Mouse (Mus musculus) CD4-positive, CD25-positive, alpha-beta regulatory T cell, adult 2 months (primary cell): Measurements from ENCODE around the gene Rimbp3.
"Not testable (repeated sequence)": the region's sequence is repeated elsewhere in the genome, so short reads cannot be mapped to it uniquely, and the experiment has no call there.

ENCODE experiments used
- DNase-seq: peaks from one replicate; pipeline ENCODE4 v3.0.0-alpha.2; 2012; ENCODE audit warnings: low read depth, low spot score

The Rimbp3 gene

DNA sequence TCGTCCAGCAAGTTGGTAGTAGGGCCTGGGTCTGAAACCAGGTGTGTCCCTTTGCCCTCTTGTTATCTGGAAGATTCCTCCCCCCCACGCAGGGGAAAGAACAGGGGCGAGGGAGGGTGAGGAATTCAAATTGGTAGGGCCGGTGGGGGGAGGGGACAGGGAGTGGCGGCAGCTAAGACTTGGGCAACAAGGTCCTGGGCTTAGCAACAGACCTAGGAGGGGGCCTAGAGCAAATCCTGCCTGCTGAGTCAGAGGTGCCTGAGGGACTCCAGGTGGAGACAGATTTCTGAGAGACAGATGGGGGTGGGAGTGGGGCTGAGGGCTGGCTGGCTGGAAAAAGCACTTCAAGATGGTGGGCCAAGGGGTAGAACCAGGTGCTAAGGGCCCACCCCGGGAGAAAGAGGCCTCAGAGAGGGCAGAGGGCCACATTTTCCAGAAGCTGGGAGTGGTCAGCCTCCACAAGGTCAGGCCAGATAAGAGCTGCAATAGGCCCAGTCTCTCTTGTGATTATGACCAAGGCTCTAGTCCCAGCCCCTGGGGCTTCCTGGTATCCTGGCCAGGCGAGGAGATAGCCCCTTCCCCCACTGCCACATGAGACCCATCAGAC lies 11.8 kb downstream of the Rimbp3 start:
- DNase-seq, result no peak

DNA sequence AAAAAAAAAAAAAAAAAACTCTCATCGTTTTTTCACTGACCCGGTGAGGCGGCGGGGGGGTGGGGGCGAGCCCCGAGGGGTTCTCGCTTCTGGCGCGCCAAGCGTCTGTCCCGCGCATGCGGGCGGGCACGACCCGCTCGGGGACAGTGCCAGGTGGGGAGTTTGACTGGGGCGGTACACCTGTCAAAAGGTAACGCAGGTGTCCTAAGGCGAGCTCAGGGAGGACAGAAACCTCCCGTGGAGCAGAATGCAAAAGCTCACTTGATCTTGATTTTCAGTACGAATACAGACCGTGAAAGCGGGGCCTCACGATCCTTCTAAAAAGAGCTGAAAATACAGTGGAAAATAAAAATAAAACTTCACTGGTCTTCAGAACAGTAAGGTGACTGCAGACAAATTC lies 13.8 kb downstream of the Rimbp3 start:
- peak; percentile 89 for DNase-seq

DNA sequence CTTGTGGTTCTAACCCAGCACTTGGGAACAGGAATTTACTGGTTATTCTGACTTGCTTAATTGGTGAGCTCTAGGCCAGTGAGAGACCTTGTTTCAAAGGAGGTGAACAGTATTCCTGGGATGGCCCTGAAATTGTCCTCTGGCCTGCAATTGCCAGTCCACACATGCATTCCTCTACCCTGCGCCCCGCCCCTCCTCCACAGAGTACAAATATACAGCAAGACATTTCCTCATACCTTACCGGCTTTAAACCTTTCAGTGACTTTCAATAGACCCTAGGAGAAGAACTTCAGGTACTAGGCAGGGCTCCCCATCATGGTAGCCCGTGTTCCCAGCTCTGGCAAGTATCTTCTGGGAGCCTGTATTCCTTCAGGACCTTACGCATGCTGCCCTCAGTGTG lies 17.2 kb downstream of the Rimbp3 start:
- no peak for DNase-seq

DNA sequence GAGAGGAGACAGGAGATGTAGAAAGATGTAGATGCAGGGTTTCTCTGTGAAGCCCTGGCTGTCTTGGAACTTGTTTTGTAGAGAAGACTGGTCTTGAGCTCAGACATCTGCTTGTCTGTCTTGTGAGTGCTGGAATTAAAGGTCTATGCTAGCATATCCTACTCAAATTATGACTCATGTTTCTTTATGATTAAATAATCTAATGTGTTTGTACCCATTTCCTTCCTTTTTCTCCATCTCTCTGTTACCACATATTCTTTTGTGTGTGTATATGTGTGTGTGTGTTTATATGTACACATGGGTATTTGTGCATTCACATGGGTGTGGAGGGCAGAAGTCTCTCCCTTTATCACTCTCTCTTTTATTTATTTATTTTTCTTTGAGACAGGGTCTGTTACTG lies 18.1 kb downstream of the Rimbp3 start:
- DNase-seq, result no peak

DNA sequence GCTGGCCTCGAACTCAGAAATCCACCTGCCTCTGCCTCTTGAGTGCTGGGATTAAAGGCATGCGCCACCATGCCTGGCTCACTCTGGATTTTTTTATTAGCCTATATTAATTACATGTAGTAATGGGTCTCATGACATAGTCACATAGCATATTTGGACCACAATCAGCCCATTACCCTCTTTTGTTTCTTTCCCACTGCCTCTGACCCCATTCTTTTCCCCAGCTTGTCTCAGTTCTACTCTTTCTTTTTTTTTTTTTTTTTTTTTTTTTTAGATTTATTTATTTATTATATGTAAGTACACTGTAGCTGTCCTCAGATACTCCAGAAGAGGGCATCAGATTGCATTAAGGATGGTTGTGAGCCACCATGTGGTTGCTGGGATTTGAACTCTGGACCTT lies 23.1 kb downstream of the Rimbp3 start:
- DNase-seq, result not testable (repeated sequence)

DNA sequence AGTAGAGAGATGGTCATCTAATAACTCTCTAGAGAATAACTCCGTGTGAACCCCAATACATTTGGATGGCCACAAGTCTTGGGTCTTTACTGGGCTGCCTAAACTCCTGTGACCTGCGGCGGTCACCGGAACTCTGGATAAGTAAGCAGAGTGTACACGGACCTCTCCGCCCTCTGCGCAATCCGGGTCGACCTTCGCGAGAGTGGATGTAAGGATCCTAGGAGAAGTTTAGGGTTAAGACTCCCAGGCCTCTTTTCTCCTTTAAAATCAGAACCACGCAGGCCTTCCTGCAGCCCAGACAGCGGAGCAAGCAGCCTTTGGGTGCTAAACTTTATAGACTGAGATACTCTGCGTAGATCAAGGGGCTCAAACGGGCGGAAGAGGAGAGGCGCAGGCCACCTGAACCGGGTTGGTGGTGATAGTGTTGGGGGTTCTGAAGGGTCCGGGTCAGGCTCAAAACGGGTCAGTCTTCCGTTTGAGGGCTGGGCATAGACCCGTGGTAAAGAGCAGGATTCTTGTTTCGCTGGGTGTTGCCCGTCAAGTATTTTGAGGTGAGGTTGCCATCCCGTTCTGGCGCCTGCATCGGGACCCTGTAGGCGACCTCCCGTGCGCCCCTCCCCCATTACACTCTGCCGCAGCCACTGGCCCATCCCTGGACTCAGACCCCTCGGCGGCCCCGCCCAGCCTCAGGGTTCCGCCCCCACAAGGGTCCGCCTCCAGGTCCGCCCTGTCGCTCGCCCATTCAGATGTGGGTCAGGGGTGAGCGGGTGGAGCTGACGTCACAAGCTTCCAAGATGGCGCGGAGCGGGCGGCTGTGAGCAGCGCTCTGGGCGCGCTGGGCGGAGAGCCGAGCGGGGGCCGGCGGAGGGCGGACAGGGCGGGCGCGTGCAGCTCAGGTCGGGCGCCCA lies 24.6 kb downstream of the Rimbp3 start, which contains the start of gene Hic2:
Gene Hic2, plus strand, starts transcription at position 779 of the 908 bp plus-strand sequence.
- DNase-seq, result peak; percentile 93

DNA sequence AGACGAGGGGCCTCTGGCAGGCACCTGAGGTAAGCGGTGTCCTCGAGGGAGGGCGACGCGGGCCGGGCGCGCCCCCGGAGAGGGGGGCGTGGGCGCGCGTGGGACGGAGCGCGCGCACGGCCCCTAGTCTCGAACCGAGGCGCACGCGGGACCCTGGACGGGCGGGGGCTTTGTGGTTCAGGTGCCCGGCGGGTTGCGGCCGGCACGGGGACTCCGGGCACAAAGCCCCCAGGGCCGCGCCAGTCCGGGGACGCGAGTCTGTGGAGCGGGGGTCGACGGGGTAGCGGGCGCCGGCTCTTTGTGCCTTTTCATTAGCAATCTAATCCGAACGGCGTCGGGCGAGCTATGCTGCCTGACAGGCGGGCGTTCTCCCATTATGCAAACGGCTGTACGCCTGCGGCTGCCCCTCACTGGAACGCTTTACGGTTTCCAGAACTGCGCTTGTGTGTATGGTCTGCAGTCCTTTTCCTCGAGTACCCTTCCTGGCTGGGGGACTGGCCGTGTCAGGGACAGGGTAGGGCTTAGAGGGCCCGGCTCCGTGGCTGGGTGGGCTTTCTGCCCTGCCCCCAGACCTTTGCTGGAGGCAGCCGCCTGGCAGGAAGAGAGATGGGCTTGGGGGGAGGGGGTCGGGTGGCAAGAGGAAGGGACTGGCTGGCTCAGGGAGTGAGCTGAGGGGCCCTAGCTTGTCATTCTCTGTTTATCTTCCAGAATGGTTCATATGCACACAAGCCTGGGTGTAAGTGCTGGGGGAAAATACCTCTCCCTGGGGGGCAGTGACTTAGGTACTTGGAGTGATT lies 25.5 kb downstream of the Rimbp3 start:
- DNase-seq, result peak; percentile 49

DNA sequence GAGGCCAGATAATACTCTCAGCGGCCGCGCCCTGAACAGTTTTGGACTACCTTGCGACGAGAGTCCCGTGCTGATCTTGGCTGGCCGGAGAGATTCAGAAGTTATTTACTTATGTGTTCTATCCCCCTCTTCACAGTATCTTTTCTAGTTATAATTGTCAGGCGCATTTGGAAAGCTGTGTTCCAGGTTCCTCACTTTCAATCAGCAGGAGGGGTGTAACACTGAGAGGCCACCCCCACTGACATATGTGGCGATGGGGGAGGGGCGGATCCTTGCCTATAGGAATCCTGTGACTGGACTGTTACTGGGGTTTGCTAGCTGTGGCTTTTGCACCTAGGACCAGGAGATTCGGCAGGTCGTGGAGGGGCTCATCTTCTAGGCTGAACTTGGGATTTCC lies 26.1 kb downstream of the Rimbp3 start:
- peak; percentile 34 for DNase-seq

DNA sequence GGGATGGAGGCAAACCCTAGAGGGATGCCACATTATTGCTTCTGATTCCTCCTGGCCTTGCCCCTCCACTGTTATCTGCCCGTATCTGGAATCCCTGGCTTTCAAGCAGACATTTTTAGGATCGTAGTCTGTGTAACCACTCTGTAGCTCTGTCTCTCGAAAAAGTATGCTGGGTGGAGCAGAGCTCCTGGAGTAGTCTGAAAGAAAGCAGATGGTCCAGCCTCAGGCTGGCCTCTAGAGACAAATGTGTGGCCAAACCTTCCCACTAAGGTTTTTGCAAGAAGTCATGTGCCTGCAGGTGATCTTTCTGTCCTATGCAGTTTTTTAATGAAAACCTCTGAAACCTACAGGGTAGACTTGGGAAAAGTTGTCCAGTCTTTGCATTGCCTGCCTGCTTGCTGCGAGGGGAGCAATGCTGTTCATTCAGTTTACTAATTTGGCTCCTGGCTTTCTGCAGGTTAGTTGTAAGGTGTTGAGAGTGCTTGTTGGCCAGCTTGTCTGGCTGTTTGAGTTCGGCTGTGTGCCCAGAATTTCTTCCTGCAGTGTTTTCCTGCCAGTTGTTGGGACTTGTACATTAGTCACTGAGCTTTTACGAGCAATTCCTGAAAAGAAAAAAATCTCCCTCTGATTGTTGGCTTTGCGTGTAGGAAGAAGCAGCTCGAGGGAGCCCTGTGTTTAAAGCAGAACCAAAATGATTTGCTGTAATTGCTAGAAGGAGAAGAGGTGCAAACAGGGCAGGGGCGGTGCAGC lies 26.7 kb downstream of the Rimbp3 start:
- no peak for DNase-seq

DNA sequence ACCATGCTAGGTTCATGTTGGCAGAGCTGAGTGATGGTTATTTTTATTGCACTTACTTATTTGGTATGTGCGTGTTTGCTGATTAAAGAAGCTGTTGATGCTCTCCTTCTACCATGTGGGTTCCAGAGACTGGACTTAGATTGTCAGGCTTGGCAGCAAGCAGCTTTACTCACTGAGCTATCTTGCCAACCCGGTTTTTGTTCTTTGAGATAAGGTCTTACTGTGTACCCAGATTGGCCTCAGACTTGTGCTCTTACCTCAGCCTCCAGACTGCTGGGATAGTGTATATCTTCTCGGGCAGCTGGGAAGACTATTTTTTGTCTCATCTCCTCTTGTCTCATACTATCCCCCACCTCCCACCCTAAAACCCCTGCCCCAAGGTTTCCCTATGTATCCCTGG lies 29.2 kb downstream of the Rimbp3 start:
- DNase-seq, result no peak

DNA sequence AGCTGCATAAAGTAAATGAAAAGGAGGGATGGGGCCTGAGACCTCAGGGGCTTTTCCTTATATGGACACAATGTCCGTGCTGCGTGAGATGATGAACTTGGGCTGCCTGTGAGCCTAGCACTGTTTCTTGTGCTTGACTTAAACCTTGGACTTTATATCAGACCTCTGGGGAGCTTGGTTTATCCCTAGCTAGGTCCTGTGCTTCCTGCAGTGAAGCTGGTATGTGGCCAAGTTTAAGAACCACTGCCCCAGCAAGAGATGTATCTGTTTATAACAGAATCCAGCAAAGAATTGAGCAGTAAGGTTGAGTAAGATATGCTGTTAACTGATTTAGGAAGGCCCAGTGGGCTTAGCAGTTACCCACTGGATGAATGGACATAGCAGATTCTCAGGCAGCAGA lies 31.0 kb downstream of the Rimbp3 start:
- no peak for DNase-seq

DNA sequence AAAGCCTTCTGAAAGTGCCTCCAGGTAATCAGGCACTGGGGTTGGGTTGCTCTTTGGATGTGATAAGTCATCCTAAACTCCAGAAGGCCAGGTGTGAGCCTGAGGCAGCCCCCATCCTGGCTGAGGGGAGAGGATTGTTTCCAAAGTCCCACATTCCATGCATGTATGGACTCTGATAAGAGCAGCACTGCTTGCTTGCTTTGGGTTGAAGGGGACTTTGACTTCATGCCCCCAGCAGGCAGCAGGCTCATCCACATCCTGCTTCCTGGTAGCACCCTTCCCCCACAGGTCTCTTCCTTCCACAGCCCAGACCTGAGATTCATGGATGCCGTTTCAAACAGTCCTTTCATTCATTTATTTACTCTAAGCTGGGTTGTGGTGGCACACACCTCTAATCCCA lies 35.3 kb downstream of the Rimbp3 start:
- no peak for DNase-seq

DNA sequence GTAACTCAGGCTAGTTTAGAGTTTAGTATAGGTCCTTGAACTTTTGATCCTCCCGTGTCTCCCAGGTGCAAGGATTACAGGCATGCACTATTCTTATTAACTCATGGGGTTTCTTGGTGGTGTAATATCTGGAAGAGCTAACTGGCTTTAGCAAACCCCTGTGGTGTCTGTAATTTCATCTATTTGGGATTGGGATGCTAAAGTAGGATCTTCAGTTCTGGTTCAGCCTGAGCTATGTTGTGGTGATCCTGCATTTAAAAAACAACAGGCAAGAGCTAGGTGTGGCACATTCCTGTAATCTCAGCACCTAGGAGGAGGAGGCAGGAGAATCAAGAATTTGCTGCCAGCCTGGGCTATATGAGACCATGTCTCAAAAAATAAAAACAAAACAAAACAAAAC lies 36.6 kb downstream of the Rimbp3 start:
- no peak for DNase-seq

DNA sequence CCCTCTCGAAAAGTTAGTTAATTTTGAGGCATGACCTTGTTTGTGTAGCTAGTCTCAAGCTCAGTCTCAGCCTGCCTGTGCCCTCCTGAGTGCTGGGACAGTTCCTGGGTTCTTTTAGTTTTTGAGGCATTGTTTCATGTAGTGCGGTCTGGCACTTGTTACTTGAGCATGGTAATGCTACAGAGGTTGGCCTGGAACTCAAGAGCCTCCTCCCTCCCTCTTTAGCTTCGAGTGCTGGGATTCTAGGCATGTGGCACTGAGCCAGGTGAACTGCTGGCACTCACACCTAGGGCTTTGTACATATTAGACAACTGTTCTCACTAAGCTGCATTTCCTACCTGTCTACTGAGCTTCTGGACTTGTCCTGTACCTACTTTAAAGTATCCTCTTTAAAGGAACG lies 39.3 kb downstream of the Rimbp3 start:
- no peak for DNase-seq

DNA sequence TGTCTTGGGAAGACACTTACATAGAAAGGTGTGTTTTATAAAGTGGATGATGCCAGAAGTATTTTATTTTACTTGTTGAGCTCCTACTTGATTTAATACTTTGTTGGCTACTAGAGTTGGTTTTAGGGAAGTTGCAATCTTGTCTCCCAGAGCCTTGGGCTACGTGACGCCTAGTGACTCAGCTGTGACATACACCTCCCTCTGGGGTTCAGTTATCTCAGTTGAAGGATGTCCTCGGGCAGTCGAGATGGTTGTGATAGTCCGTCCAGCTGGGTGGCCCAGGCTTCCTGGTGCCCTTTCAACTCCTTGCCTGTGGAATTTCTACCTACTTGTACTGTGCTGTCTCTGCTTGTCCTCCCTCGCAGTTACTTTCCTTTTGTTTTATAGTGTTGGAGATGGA lies 40.7 kb downstream of the Rimbp3 start:
- no peak for DNase-seq

DNA sequence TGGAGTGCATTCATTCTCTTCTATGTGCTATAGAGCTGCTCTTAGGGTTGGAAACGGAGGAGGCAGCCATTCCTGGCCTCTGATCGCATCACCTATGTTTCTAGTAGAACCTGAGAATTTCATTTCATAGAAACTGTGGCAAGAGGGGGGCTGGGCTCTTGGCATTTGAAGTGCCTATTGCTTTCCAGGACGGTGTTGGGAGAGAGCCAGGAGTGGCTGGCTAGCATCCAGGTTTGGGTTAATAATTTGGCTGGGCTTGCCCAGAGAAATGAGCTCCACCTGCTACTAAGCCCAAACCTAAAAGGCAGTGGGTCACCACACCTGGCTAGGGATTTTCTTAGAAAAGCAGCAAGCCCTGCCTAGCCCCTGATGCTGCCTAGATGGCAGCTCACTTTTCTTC lies 43.1 kb downstream of the Rimbp3 start:
- no peak for DNase-seq

DNA sequence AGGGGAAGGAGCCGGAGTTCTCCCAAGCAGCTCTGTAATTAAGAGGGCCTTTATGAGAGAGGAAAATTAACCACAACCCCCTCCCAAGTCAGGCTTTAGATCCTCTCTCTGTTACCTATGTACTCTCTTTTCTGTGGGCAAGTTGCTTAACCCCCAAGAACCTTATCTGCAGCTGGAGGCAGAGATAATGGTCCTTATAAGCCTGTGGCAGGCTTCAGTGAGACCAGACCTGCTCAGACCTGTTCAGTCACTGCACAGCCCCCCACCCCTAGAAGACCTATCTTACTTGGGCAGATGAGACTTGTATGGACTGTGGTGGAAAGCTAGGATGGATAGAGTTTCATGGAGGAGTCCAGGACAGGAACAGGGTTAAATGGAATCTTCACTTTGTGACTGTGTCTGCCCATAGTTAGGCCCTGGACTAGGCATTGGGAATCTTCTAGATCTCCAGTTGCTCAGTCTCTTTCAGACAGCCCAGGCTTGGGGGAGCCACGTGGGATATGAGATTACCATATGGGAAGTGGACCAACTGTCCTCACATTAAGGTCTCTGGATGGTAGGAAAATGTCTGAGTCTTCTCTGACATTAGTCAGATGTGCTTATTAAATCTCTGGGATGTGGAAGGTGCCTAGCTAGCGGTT lies 43.8 kb downstream of the Rimbp3 start:
- no peak for DNase-seq

DNA sequence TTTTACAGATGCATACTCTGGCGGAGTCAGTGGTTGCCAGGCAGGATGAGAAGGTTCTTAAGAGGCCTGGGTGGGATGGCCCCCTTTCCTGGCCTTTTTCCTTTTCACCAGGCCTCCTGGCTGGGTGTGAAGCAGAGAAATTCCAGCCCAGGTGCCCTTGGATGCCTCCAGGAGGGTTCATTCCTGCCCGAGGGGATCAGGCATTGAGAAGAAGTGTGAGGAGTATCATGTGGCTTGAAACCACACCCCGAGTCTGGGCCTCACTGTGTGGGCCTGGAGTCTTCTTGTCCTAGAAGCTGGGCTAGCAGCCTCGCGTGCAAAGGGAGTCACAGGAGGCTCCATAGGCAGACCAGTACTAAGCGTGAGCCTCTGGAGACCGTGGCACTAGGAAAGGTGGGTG lies 44.4 kb downstream of the Rimbp3 start:
- DNase-seq, result no peak

DNA sequence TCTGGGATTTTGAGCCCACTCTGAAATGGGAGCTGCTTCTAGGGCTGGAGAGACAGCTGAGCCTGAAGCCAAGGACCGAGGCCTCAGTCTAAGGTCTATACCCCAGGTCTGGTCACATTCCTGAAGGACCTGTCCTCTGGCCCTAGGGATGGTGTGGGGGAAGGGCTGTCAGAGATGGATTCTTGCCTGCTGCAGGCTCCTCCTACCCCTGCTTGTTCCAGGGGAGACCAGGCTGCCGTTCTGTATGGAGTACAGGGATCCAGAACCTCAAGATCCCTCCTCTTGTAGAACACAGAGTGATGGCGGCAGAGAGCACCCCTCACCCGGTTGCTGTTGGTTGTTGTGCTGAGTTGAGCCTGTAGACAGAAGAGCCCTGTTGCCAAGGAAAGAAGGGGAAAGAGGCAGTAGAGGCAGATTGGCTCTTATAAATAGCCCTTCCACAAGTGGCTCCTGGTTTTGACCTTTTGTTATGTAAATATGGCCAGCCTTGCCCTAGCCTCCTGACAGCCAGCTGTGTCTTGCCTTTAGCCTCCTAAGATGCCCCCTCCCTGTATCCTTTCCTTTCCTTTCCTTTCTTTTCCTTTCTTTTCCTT lies 45.7 kb downstream of the Rimbp3 start:
- DNase-seq, result no peak

DNA sequence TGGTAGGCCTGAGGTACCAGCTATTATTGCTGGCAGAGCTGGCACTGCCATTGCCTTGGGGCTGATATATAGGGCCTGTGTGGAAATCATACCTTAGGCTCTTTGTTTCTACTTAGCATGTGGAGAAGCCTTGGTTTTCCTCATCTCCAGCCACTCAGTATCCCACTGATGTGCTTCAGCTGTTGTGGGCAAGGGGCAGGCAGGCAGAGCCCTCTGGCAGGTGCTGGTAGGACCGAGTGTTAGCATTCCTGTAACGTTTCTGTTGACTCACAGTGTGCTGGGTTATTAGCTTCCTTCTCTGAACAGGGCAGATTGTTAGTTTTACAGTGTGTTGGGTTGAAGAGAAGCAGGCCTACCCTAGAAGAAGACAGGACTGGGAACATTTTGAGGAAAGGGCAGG lies 46.9 kb downstream of the Rimbp3 start:
- no peak for DNase-seq

DNA sequence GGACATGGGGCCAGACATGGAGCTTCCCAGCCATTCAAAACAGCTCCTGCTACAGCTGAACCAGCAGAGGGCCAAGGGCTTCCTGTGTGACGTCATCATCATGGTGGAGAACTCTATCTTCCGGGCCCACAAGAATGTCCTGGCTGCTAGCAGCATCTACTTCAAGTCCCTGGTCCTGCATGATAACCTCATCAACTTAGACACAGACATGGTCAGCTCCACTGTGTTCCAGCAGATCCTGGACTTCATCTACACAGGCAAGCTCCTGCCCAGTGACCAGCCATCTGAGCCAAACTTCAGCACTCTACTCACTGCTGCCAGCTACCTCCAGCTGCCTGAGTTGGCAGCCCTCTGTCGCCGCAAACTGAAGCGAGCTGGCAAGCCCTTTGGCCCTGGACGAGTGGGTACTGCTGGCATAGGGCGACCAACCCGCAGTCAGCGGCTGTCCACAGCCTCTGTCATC lies 49.0 kb downstream of the Rimbp3 start:
- peak; percentile 22 for DNase-seq
